ENCODE assay signal across 26 mouse cellular contexts in genomic region chr5:67575705-67576104, GRCm38 (mm10). TPM values are rescaled to one million over a fixed set of nuclear protein-coding genes. Genes with fewer than 3 reads are reported as not detected.
DNase-seq lines count a peak whose midpoint lies in the region; ATAC-seq and TF ChIP-seq lines count a peak whose summit lies in the region.
"Had no signal": no experiment of that assay in that cellular context is flagged by ENCODE, and none has a peak within 500 bp of the region (broad histone marks: within the 10 kb centered on the region; RNA-seq: fewer than 3 reads in every experiment).

No protein-coding gene starts in this region.

- H3K4me3 ChIP-seq in intestine, embryonic 15.5 days (replicated peaks) = no peak overlapping the region
- no peak overlapping the region for H3K4me3 ChIP-seq in intestine, postnatal 0 days (ENCODE audit: low read depth, low read length)
- no peak overlapping the region for H3K4me3 ChIP-seq in stomach, embryonic 14.5 days (ENCODE audit: low read depth, low read length)
- H3K4me3 ChIP-seq in stomach, postnatal 0 days (ENCODE audit: low read depth, low read length) = no peak overlapping the region
- no peak overlapping the region for H3K4me3 ChIP-seq in stomach, embryonic 16.5 days (replicated peaks; ENCODE audit: low read length)
- H3K4me3 ChIP-seq: embryonic facial prominence, embryonic 10.5 days; embryonic facial prominence, embryonic 12.5 days; forebrain, embryonic 13.5 days; forebrain, embryonic 15.5 days had no signal

- H3K36me3 ChIP-seq in intestine, embryonic 15.5 days = no peaks in the 10 kb centered on the region
- no peaks in the 10 kb centered on the region for H3K36me3 ChIP-seq in intestine, postnatal 0 days (ENCODE audit: control insufficient read depth, insufficient read depth)
- no peaks in the 10 kb centered on the region for H3K36me3 ChIP-seq in stomach, embryonic 14.5 days (ENCODE audit: control insufficient read depth, insufficient read depth, low read length)
- no peaks in the 10 kb centered on the region for H3K36me3 ChIP-seq in stomach, postnatal 0 days (ENCODE audit: control insufficient read depth, insufficient read depth, low read length)
- H3K36me3 ChIP-seq in stomach, embryonic 16.5 days (ENCODE audit: control insufficient read depth, insufficient read depth, low read length) = no peaks in the 10 kb centered on the region
- H3K36me3 ChIP-seq: embryonic facial prominence, embryonic 10.5 days; embryonic facial prominence, embryonic 12.5 days; forebrain, embryonic 15.5 days; G1E had no signal

- no peak for DNase-seq in stomach, postnatal 0 days (ENCODE audit: low spot score)
- DNase-seq in heart, adult 11 months = no peak
- DNase-seq: adrenal gland, adult 8-10 months; adrenal gland, postnatal 14 days; adrenal gland, postnatal 36 days; B cell, adult 2 months; cerebellum, adult 11 months; cerebellum, adult 18-20 months; cerebellum, adult 8-10 months; cerebellum, adult 9-11 months; cerebellum, postnatal 14 days; cerebellum, postnatal 36 days; forebrain, postnatal 0 days had no signal

- no peak overlapping the region for H3K4me2 ChIP-seq in intestine, embryonic 15.5 days (replicated peaks)
- no peak overlapping the region for H3K4me2 ChIP-seq in intestine, postnatal 0 days (replicated peaks; ENCODE audit: low read depth)
- H3K4me2 ChIP-seq in stomach, embryonic 14.5 days (replicated peaks; ENCODE audit: low read depth, low read length) = no peak overlapping the region
- H3K4me2 ChIP-seq in stomach, postnatal 0 days (replicated peaks; ENCODE audit: low read depth) = no peak overlapping the region
- no peak overlapping the region for H3K4me2 ChIP-seq in stomach, embryonic 16.5 days (ENCODE audit: low read depth, low read length)
- H3K4me2 ChIP-seq: embryonic facial prominence, embryonic 12.5 days; forebrain, embryonic 13.5 days; forebrain, embryonic 15.5 days had no signal

- H3K27me3 ChIP-seq in intestine, embryonic 15.5 days (replicated peaks) = no peaks in the 10 kb centered on the region
- no peaks in the 10 kb centered on the region for H3K27me3 ChIP-seq in intestine, postnatal 0 days (replicated peaks; ENCODE audit: control insufficient read depth, insufficient read depth, low read length)
- H3K27me3 ChIP-seq in stomach, embryonic 14.5 days (ENCODE audit: control insufficient read depth, insufficient read depth, low read length) = no peaks in the 10 kb centered on the region
- H3K27me3 ChIP-seq in stomach, postnatal 0 days (ENCODE audit: control insufficient read depth, insufficient read depth, low read length) = no peaks in the 10 kb centered on the region
- no peaks in the 10 kb centered on the region for H3K27me3 ChIP-seq in stomach, embryonic 16.5 days (ENCODE audit: control insufficient read depth, insufficient read depth, low read length)
- H3K27me3 ChIP-seq: CH12.LX; embryonic facial prominence, embryonic 12.5 days; forebrain, embryonic 13.5 days; forebrain, embryonic 15.5 days had no signal

- H3K27ac ChIP-seq in intestine, embryonic 15.5 days = 0 out of 2 replicates have a peak overlapping the region, but pooled peaks have one; percentile 36
- no peak overlapping the region for H3K27ac ChIP-seq in intestine, postnatal 0 days (ENCODE audit: low read depth, low read length)
- H3K27ac ChIP-seq in stomach, embryonic 14.5 days (ENCODE audit: low read length) = peak overlapping the region; percentile 3; the same call in 1 of the 2 replicates
- H3K27ac ChIP-seq in stomach, postnatal 0 days (replicated peaks) = no peak overlapping the region
- peak overlapping the region; percentile 42; the same call in 1 of the 2 replicates for H3K27ac ChIP-seq in stomach, embryonic 16.5 days (ENCODE audit: low read length)
- H3K27ac ChIP-seq: embryonic facial prominence, embryonic 10.5 days; embryonic facial prominence, embryonic 12.5 days; forebrain, embryonic 13.5 days; forebrain, embryonic 15.5 days had no signal

- peak; percentile 62 for ATAC-seq in intestine, embryonic 15.5 days
- ATAC-seq in intestine, postnatal 0 days = no peak
- ATAC-seq in stomach, embryonic 14.5 days (ENCODE audit: insufficient number of reproducible peaks, insufficient read depth, low FRiP score, low read depth) = 0 out of 2 replicates have a peak, but pooled peaks have one; percentile 42
- ATAC-seq in stomach, postnatal 0 days (ENCODE audit: low FRiP score, low TSS enrichment) = no peak
- ATAC-seq in stomach, embryonic 16.5 days (ENCODE audit: insufficient read depth, low FRiP score) = peak; percentile 54
- ATAC-seq: activated CD4-positive, CD25-positive, alpha-beta regulatory T cell, adult 4 months; CD4-positive, CD25-positive, alpha-beta regulatory T cell, adult 4 months; forebrain, embryonic 13.5 days; forebrain, embryonic 15.5 days; forebrain, postnatal 0 days; Patski had no signal

- no peak for TF ChIP-seq EP300 in stomach, postnatal 0 days (optimal IDR thresholded peaks at IDR 0.05)

- 0 out of 2 replicates have a peak, but pooled peaks cover 6% of the 10 kb centered on the region for H3K4me1 ChIP-seq in intestine, embryonic 15.5 days (replicated peaks)
- no peaks in the 10 kb centered on the region for H3K4me1 ChIP-seq in intestine, postnatal 0 days (replicated peaks; ENCODE audit: control insufficient read depth, insufficient read depth, low read length)
- H3K4me1 ChIP-seq in stomach, embryonic 14.5 days (ENCODE audit: control insufficient read depth, insufficient read depth, low read length) = 0 out of 2 replicates have a peak, but pooled peaks cover 10% of the 10 kb centered on the region
- H3K4me1 ChIP-seq in stomach, postnatal 0 days (replicated peaks; ENCODE audit: control insufficient read depth, insufficient read depth) = no peaks in the 10 kb centered on the region
- 0 out of 2 replicates have a peak, but pooled peaks cover 3% of the 10 kb centered on the region for H3K4me1 ChIP-seq in stomach, embryonic 16.5 days (ENCODE audit: control insufficient read depth, insufficient read depth, low read length)
- H3K4me1 ChIP-seq: embryonic facial prominence, embryonic 10.5 days; embryonic facial prominence, embryonic 12.5 days; forebrain, embryonic 13.5 days; forebrain, embryonic 15.5 days had no signal

- no peak overlapping the region for H3K9ac ChIP-seq in intestine, embryonic 15.5 days
- H3K9ac ChIP-seq in intestine, postnatal 0 days (ENCODE audit: low read depth, low read length) = no peak overlapping the region
- no peak overlapping the region for H3K9ac ChIP-seq in stomach, embryonic 14.5 days (replicated peaks; ENCODE audit: low read depth, low read length)
- H3K9ac ChIP-seq in stomach, postnatal 0 days (ENCODE audit: low read length) = no peak overlapping the region
- no peak overlapping the region for H3K9ac ChIP-seq in stomach, embryonic 16.5 days (ENCODE audit: low read length)
- H3K9ac ChIP-seq: embryonic facial prominence, embryonic 12.5 days; forebrain, embryonic 13.5 days; forebrain, embryonic 15.5 days; forebrain, postnatal 0 days had no signal

- no peak for TF ChIP-seq CTCF in intestine, postnatal 0 days (IDR thresholded peaks at IDR 0.05; ENCODE audit: low read depth)
- TF ChIP-seq CTCF in stomach, postnatal 0 days (IDR thresholded peaks at IDR 0.05; ENCODE audit: low read depth) = no peak

- H3K9me3 ChIP-seq in intestine, embryonic 15.5 days = no peaks in the 10 kb centered on the region
- no peaks in the 10 kb centered on the region for H3K9me3 ChIP-seq in intestine, postnatal 0 days (ENCODE audit: control insufficient read depth)
- H3K9me3 ChIP-seq in stomach, embryonic 14.5 days (ENCODE audit: control insufficient read depth, low read depth, low read length) = no peaks in the 10 kb centered on the region
- no peaks in the 10 kb centered on the region for H3K9me3 ChIP-seq in stomach, postnatal 0 days (ENCODE audit: control insufficient read depth, low read length)
- H3K9me3 ChIP-seq in stomach, embryonic 16.5 days (replicated peaks; ENCODE audit: control insufficient read depth, low read length) = no peaks in the 10 kb centered on the region
- H3K9me3 ChIP-seq: embryonic facial prominence, embryonic 10.5 days; embryonic facial prominence, embryonic 12.5 days; forebrain, embryonic 13.5 days; forebrain, embryonic 15.5 days; G1E had no signal

- WGBS in intestine, embryonic 15.5 days = 70% methylated on average over 2 of the region's 2 CpGs
- 69% methylated on average over 2 of the region's 2 CpGs for WGBS in intestine, postnatal 0 days
- 62% methylated on average over 2 of the region's 2 CpGs for WGBS in stomach, embryonic 14.5 days
- 62% methylated on average over 2 of the region's 2 CpGs for WGBS in stomach, postnatal 0 days
- WGBS in stomach, embryonic 16.5 days = 65% methylated on average over 2 of the region's 2 CpGs

RNA-seq across cellular contexts. Expression of gene Shisa3, which starts 32.0 kb away (rescaled TPM):
- 15.0 and 15.2 TPM in 2 replicates for polyA plus RNA-seq in intestine, embryonic 15.5 days (2015; fragmentation: Nextera tagmentation; extraction: Ambion mirVana)
- polyA plus RNA-seq in intestine, postnatal 0 days (2015; fragmentation: Nextera tagmentation; extraction: Ambion mirVana) = 6.6 and 6.9 TPM in 2 replicates
- polyA plus RNA-seq in stomach, embryonic 14.5 days (2014; fragmentation: Nextera tagmentation; extraction: Ambion mirVana) = 28.7 and 30.2 TPM in 2 replicates
- 13.7 and 14.5 TPM in 2 replicates for polyA plus RNA-seq in stomach, postnatal 0 days (2015; fragmentation: Nextera tagmentation; extraction: Ambion mirVana)
- polyA plus RNA-seq in stomach, embryonic 16.5 days (2015; fragmentation: Nextera tagmentation; extraction: Ambion mirVana) = 29.3 and 33.1 TPM in 2 replicates
- polyA plus RNA-seq: G1E, Patski had no signal

Comparison
In these comparisons a context has a peak if more than half of its experiments do, and no peak if none do; other contexts are left out.
1. ATAC-seq: peak in intestine, embryonic 15.5 days (single experiment), stomach, embryonic 14.5 days (single experiment) and stomach, embryonic 16.5 days (single experiment); none in intestine, postnatal 0 days (single experiment) and stomach, postnatal 0 days (single experiment).
2. H3K27ac ChIP-seq: peak in intestine, embryonic 15.5 days (single experiment), stomach, embryonic 14.5 days (single experiment) and stomach, embryonic 16.5 days (single experiment); none in intestine, postnatal 0 days (single experiment) and stomach, postnatal 0 days (single experiment).